In the genomic region with DNA sequence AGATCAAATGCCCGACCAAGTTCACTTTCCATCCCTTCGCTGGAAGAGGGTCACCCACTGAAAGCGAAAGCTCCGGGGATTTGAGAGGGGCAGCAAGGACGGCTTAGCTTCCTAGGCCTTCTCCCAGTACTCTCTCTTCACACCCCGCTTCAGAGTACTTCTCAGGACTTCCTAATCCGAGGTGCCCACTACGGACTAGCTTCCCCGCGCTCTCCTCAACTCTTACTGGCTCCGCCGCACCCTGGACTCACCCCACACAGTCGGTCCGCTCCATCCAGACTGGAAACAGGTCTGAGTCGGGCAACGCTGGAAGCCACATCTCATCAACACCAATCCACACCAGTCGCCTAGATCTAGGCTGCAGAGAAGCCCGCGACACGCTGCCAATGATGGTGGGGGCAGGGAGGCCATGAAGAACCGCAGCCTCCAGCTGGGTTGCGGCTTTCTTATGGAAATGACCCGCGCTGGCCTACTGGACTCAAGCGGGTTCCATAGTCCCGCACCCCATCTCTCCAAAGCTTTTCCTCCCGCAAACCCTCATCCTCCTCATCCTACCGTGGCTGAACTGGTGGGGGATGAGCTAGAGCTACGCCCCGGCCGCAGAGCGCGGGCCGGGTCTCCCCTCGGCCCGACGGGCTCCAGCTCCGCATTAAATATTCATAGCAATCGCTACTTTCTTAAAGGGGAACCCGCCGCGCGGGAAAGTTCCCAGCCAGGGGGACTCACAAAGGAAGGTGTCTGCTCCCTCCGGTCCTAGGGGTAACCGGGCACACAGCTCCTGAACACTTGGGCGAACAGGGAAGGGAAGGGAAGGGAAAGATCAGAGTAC, we compare ENCODE assay signal across 8 mouse cellular contexts. TPM values are rescaled to one million over a fixed set of nuclear protein-coding genes. Genes with fewer than 3 reads are reported as not detected.
DNase-seq lines count a peak whose midpoint lies in the region; ATAC-seq and TF ChIP-seq lines count a peak whose summit lies in the region.

No protein-coding gene starts in this region.

- H3K36me3 ChIP-seq in hindbrain, embryonic 14.5 days (replicated peaks; ENCODE audit: control insufficient read depth, insufficient read depth): no peaks in the 10 kb centered on the region
- no peaks in the 10 kb centered on the region for H3K36me3 ChIP-seq in liver, embryonic 11.5 days (ENCODE audit: control insufficient read depth, insufficient read depth, low read length)
- no peaks in the 10 kb centered on the region for H3K36me3 ChIP-seq in stomach, postnatal 0 days (ENCODE audit: control insufficient read depth, insufficient read depth, low read length)

- H3K4me2 ChIP-seq in hindbrain, embryonic 14.5 days (replicated peaks): peak overlapping the region; percentile 79
- H3K4me2 ChIP-seq in liver, embryonic 11.5 days: peak overlapping the region; percentile 61
- H3K4me2 ChIP-seq in stomach, postnatal 0 days (replicated peaks; ENCODE audit: low read depth): peak overlapping the region; percentile 62

- H3K4me1 ChIP-seq in hindbrain, embryonic 14.5 days (replicated peaks; ENCODE audit: control insufficient read depth, insufficient read depth, low read length): peaks cover 30% of the 10 kb centered on the region
- no peaks in the 10 kb centered on the region for H3K4me1 ChIP-seq in liver, embryonic 11.5 days (replicated peaks; ENCODE audit: control insufficient read depth, insufficient read depth, low read length)
- peaks cover 6% of the 10 kb centered on the region for H3K4me1 ChIP-seq in stomach, postnatal 0 days (replicated peaks; ENCODE audit: control insufficient read depth, insufficient read depth)

- H3K27me3 ChIP-seq in hindbrain, embryonic 14.5 days (ENCODE audit: control insufficient read depth, insufficient read depth, low read length): no peaks in the 10 kb centered on the region
- peaks cover 81% of the 10 kb centered on the region for H3K27me3 ChIP-seq in liver, embryonic 11.5 days (replicated peaks; ENCODE audit: control insufficient read depth, insufficient read depth, low read length)
- peaks cover 20% of the 10 kb centered on the region for H3K27me3 ChIP-seq in stomach, postnatal 0 days (ENCODE audit: control insufficient read depth, insufficient read depth, low read length)

- peak overlapping the region; percentile 74 for H3K9ac ChIP-seq in hindbrain, embryonic 14.5 days
- H3K9ac ChIP-seq in liver, embryonic 11.5 days (ENCODE audit: low read depth, low read length): no peak overlapping the region
- H3K9ac ChIP-seq in stomach, postnatal 0 days (ENCODE audit: low read length): no peak overlapping the region

- ATAC-seq in hindbrain, embryonic 14.5 days (ENCODE audit: low FRiP score): peak; percentile 47
- no peak for ATAC-seq in liver, embryonic 11.5 days (replicated peaks; ENCODE audit: low FRiP score)
- ATAC-seq in stomach, postnatal 0 days (ENCODE audit: low FRiP score, low TSS enrichment): no peak

- no peak for TF ChIP-seq CTCF in stomach, postnatal 0 days (IDR thresholded peaks at IDR 0.05; ENCODE audit: low read depth)

- WGBS in hindbrain, embryonic 14.5 days: under 1% methylated on average over 46 of the region's 46 CpGs
- 2% methylated on average over 46 of the region's 46 CpGs for WGBS in liver, embryonic 11.5 days
- 1% methylated on average over 46 of the region's 46 CpGs for WGBS in stomach, postnatal 0 days

- peak overlapping the region; percentile 66 for H3K27ac ChIP-seq in hindbrain, embryonic 14.5 days
- H3K27ac ChIP-seq in liver, embryonic 11.5 days (ENCODE audit: low read depth, low read length): no peak overlapping the region
- H3K27ac ChIP-seq in stomach, postnatal 0 days (replicated peaks): no peak overlapping the region

- no peaks in the 10 kb centered on the region for H3K9me3 ChIP-seq in hindbrain, embryonic 14.5 days (ENCODE audit: control insufficient read depth, low read length)
- no peaks in the 10 kb centered on the region for H3K9me3 ChIP-seq in liver, embryonic 11.5 days (ENCODE audit: control insufficient read depth, low read length)
- no peaks in the 10 kb centered on the region for H3K9me3 ChIP-seq in stomach, postnatal 0 days (ENCODE audit: control insufficient read depth, low read length)

- DNase-seq in cerebellum, postnatal 10 days: peak; percentile 63 to 67
- DNase-seq in cerebellum, adult 9-10 months: no peak
- peak; percentile 42 for DNase-seq in testis, postnatal 10 days (ENCODE audit: low spot score)
- DNase-seq in testis, postnatal 14 days (ENCODE audit: low spot score): no peak
- peak; percentile 46 for DNase-seq in hindbrain, embryonic 14.5 days (ENCODE audit: low spot score)
- DNase-seq in liver, embryonic 11.5 days (ENCODE audit: low spot score): peak; percentile 48
- no peak for DNase-seq in stomach, postnatal 0 days (ENCODE audit: low spot score)
- no peak for DNase-seq in urinary bladder, adult 2 months (ENCODE audit: low spot score)

- no peak for TF ChIP-seq EP300 in stomach, postnatal 0 days (optimal IDR thresholded peaks at IDR 0.05)

- H3K4me3 ChIP-seq in hindbrain, embryonic 14.5 days (replicated peaks; ENCODE audit: low read length): peak overlapping the region; percentile 47
- peak overlapping the region; percentile 39 for H3K4me3 ChIP-seq in liver, embryonic 11.5 days (ENCODE audit: low read depth, low read length)
- peak overlapping the region; percentile 35 for H3K4me3 ChIP-seq in stomach, postnatal 0 days (ENCODE audit: low read depth, low read length)

RNA-seq across cellular contexts. Expression of gene Pou3f3, which starts 17.8 kb away (rescaled TPM):
- 10.6 and 11.5 TPM in 2 replicates for polyA plus RNA-seq in hindbrain, embryonic 14.5 days (2014; fragmentation: Nextera tagmentation; extraction: Ambion mirVana)
- 0.08 and 0.11 TPM in 2 replicates for polyA plus RNA-seq in liver, embryonic 11.5 days (2014; fragmentation: Nextera tagmentation; extraction: Ambion mirVana)
- polyA plus RNA-seq in stomach, postnatal 0 days (2015; fragmentation: Nextera tagmentation; extraction: Ambion mirVana): 0.02 TPM in 1 of 2 replicates, not detected in the other
- 0.21 and 0.22 TPM in 2 replicates for polyA plus RNA-seq in urinary bladder, adult 2 months (2012; rRNA removed)

Comparison
In these comparisons a context has a peak if more than half of its experiments do, and no peak if none do; other contexts are left out.
1. DNase-seq: peak in cerebellum, postnatal 10 days (2 of 2), testis, postnatal 10 days (single experiment), hindbrain, embryonic 14.5 days (single experiment) and liver, embryonic 11.5 days (single experiment); none in cerebellum, adult 9-10 months (single experiment), testis, postnatal 14 days (single experiment), stomach, postnatal 0 days (single experiment) and urinary bladder, adult 2 months (single experiment).
2. Peak in every context shown above with its lines, with median percentiles within 50 percentile points of each other: H3K4me2 ChIP-seq and H3K4me3 ChIP-seq.